Mouse (Mus musculus) gastrocnemius, postnatal 25 days (tissue): ENCODE measurements around the gene Carm1. TPM values are rescaled to one million over a fixed set of nuclear protein-coding genes. Genes with fewer than 3 reads are reported as not detected.
A peak's percentile ranks its signal among the peaks of the same experiment; 100 is the strongest.

ENCODE experiments used
- DNase-seq: peaks from one replicate; pipeline ENCODE4 v3.0.0; 2022
- microRNA-seq, 2 experiments: library from miRNA; unstranded; fragments of <30 nt; microRNA quantifications; one replicate each; pipeline ENCODE4 v1.2.0; 2021; ENCODE audit warnings: borderline replicate concordance in 2 of 2
- total RNA-seq, 2 experiments: library from RNA; stranded (reverse); gene quantifications; 1 replicate in 1 of 2; 2 replicates in 1 of 2; pipeline ENCODE4 v1.2.3; 2021

Gene Carm1
- total RNA-seq, 2 experiments from 2014 or later: 58.2 to 60.9 TPM

GRCm38 (mm10) chr9:21614864-21615616 is 68.3 kb downstream of the Carm1 start:
- no peak for DNase-seq

- DNase-seq: peak; percentile 100
These were observed 69.0 kb downstream of the Carm1 start, which contains the start of gene Smarca4 for GRCm38 (mm10) chr9:21615617-21616231. Gene Smarca4 (plus strand): TSS chr9:21616169.

- peak; percentile 93 for DNase-seq
These were observed 69.6 kb downstream of the Carm1 start for GRCm38 (mm10) chr9:21616232-21616781.

- DNase-seq: no peak
These were observed 70.4 kb downstream of the Carm1 start for GRCm38 (mm10) chr9:21617066-21617465.

GRCm38 (mm10) chr9:21620229-21620628 is 73.5 kb downstream of the Carm1 start:
- DNase-seq: no peak

- DNase-seq: no peak
These were observed 76.0 kb downstream of the Carm1 start for GRCm38 (mm10) chr9:21622676-21623075.

GRCm38 (mm10) chr9:21625342-21626339 is 78.9 kb downstream of the Carm1 start:
- no peak for DNase-seq

- no peak for DNase-seq
These were observed 79.9 kb downstream of the Carm1 start for GRCm38 (mm10) chr9:21626571-21626970.

- no peak for DNase-seq
These were observed 80.6 kb downstream of the Carm1 start for GRCm38 (mm10) chr9:21627145-21627795.

GRCm38 (mm10) chr9:21630673-21631072 is 84.0 kb downstream of the Carm1 start:
- DNase-seq: no peak

- no peak for DNase-seq
These were observed 86.4 kb downstream of the Carm1 start for GRCm38 (mm10) chr9:21633106-21633505.

GRCm38 (mm10) chr9:21635639-21636038 is 88.9 kb downstream of the Carm1 start:
- DNase-seq: no peak

- no peak for DNase-seq
These were observed 92.3 kb downstream of the Carm1 start for GRCm38 (mm10) chr9:21639031-21639430.

Small RNA genes lying within 50 kb of the gene (microRNA-seq; reads per million reads assigned to microRNA genes)
- 0 reads per million in 2 experiments for gene Mir1946b

Other genes starting within 250 kb of the Carm1 start
- not detected for gene Ap1m2, start 234.6 kb upstream of the Carm1 start, total RNA-seq
- gene Slc44a2, start 226.2 kb upstream of the Carm1 start, total RNA-seq: 100 to 1,000 TPM; 117 to 128 TPM
- gene Ilf3, start 179.0 kb upstream of the Carm1 start, total RNA-seq: 10 to 100 TPM; 17.9 to 19.2 TPM
- gene Qtrt1, start 135.1 kb upstream of the Carm1 start, total RNA-seq: 1 to 10 TPM; 5.3 to 7.7 TPM
- 10 to 100 TPM; 39.9 to 41.6 TPM for gene Dnm2, start 122.0 kb upstream of the Carm1 start, total RNA-seq
- 10 to 100 TPM; 27.6 to 28.1 TPM for gene Tmed1, start 36.6 kb upstream of the Carm1 start, total RNA-seq
- gene AB124611, start 20.7 kb upstream of the Carm1 start, total RNA-seq: under 1 TPM; 0.56 to 0.67 TPM
- 10 to 100 TPM; 41.6 to 41.8 TPM for gene Timm29, start 45.8 kb downstream of the Carm1 start, total RNA-seq
- gene Yipf2, start 45.9 kb downstream of the Carm1 start, total RNA-seq: 1 to 10 TPM; 3.5 to 5.1 TPM
- 10 to 100 TPM; 39.3 to 39.6 TPM for gene Smarca4, start 69.3 kb downstream of the Carm1 start, total RNA-seq
- gene Ldlr, start 176.6 kb downstream of the Carm1 start, total RNA-seq: 1 to 10 TPM; 4.1 to 5.3 TPM
- gene Spc24, start 213.4 kb downstream of the Carm1 start, total RNA-seq: 1 to 10 TPM in 1 of 2 experiments, under 1 TPM in 1; 0.77 to 2.2 TPM